Mouse (Mus musculus) gastrocnemius, adult 8-10 months (tissue): ENCODE data around the gene Rbpjl. TPM values are rescaled to one million over a fixed set of nuclear protein-coding genes. Genes with fewer than 3 reads are reported as not detected.

Experiments used
- microRNA-seq: library from miRNA; unstranded; fragments of <30 nt; microRNA quantifications from one replicate; pipeline ENCODE4 v1.2.0, GENCODE M21; 2022
- total RNA-seq, 4 experiments: library from RNA; stranded (reverse); gene quantifications; 2 replicates each; pipeline ENCODE4 v1.2.4; 2022

The Rbpjl gene
- total RNA-seq, 4 experiments from 2014 or later, result not detected

Small RNAs within 50 kb of the gene (microRNA-seq; reads per million reads assigned to microRNA genes)
- not detected for gene Mir7678

Other genes starting within 250 kb of the Rbpjl start
- 1 to 10 TPM in 3 of 4 experiments, under 1 TPM in 1; 0.54 to 1.8 (median 1.4) TPM for gene Kcns1, start 232.0 kb upstream of the Rbpjl start, total RNA-seq
- gene Wfdc5, start 220.4 kb upstream of the Rbpjl start, total RNA-seq, result under 1 TPM in 1 of 4 experiments, not detected in 3; 0.19 TPM
- gene Wfdc12, start 212.5 kb upstream of the Rbpjl start, total RNA-seq, result not detected
- gene Wfdc15a, start 203.0 kb upstream of the Rbpjl start, total RNA-seq, result not detected
- gene Wfdc15b, start 181.5 kb upstream of the Rbpjl start, total RNA-seq, result not detected
- gene Svs2, start 164.7 kb upstream of the Rbpjl start, total RNA-seq, result not detected
- gene Svs3b, start 146.5 kb upstream of the Rbpjl start, total RNA-seq, result not detected
- gene Svs4, start 124.7 kb upstream of the Rbpjl start, total RNA-seq, result not detected
- not detected for gene Svs3a, start 113.9 kb upstream of the Rbpjl start, total RNA-seq
- gene Svs6, start 86.4 kb upstream of the Rbpjl start, total RNA-seq, result not detected
- gene Svs5, start 70.4 kb upstream of the Rbpjl start, total RNA-seq, result not detected
- under 1 TPM in 1 of 4 experiments, not detected in 3; 0.67 TPM for gene Slpi, start 14.0 kb upstream of the Rbpjl start, total RNA-seq
- under 1 TPM; 0.27 to 0.99 (median 0.44) TPM for gene Matn4, start 2.0 kb downstream of the Rbpjl start, total RNA-seq
- 10 to 100 TPM; 23.9 to 58.8 (median 34.1) TPM for gene Sdc4, start 40.7 kb downstream of the Rbpjl start, total RNA-seq
- 10 to 100 TPM; 25.3 to 27.8 (median 26.6) TPM for gene Sys1, start 53.8 kb downstream of the Rbpjl start, total RNA-seq
- 10 to 100 TPM in 2 of 4 experiments, 1 to 10 TPM in 1, not detected in 1; 3.8 to 12.1 (median 11.8) TPM for gene Gm20458, start 57.8 kb downstream of the Rbpjl start, total RNA-seq
- not detected for gene Trp53tg5, start 70.6 kb downstream of the Rbpjl start, total RNA-seq
- 10 to 100 TPM; 14.8 to 32.8 (median 22.6) TPM for gene Dbndd2, start 83.0 kb downstream of the Rbpjl start, total RNA-seq
- gene Pigt, start 94.4 kb downstream of the Rbpjl start, total RNA-seq, result 10 to 100 TPM; 27.2 to 33.2 (median 30.0) TPM
- not detected for gene Wfdc2, start 159.3 kb downstream of the Rbpjl start, total RNA-seq
- not detected for gene Spint3, start 170.3 kb downstream of the Rbpjl start, total RNA-seq
- gene Wfdc6a, start 182.3 kb downstream of the Rbpjl start, total RNA-seq, result not detected
- not detected for gene Eppin, start 190.5 kb downstream of the Rbpjl start, total RNA-seq
- not detected for gene Wfdc6b, start 210.4 kb downstream of the Rbpjl start, total RNA-seq
- gene Wfdc8, start 210.5 kb downstream of the Rbpjl start, total RNA-seq, result not detected
- not detected for gene Wfdc16, start 235.7 kb downstream of the Rbpjl start, total RNA-seq